Mouse (Mus musculus) E14TG2a.4 (cell line): ENCODE results near the gene Tmem213.

Experiments used
- H3K27me3 ChIP-seq: 2 replicates; pipeline ENCODE4 v1.6.1; 2014; ENCODE audit warnings: low read length, control low read depth; ENCODE audit not compliant: insufficient read depth
- H3K36me3 ChIP-seq: 2 replicates; pipeline ENCODE4 v1.6.1; 2014; ENCODE audit warnings: low read length, control low read depth; ENCODE audit not compliant: insufficient read depth
- H3K4me1 ChIP-seq: replicated peaks from 2 replicates; pipeline ENCODE4 v1.6.1; 2014; ENCODE audit warnings: low read depth, low read length, control low read depth
- H3K4me3 ChIP-seq: replicated peaks from 2 replicates; pipeline ENCODE4 v1.5.1; 2014; ENCODE audit warnings: mild to moderate bottlenecking, low read length
- H3K9me3 ChIP-seq: 2 replicates; pipeline ENCODE4 v1.6.1; 2014; ENCODE audit warnings: low read length, control low read depth
- CTCF ChIP-seq: conservative IDR thresholded peaks from 2 replicates; pipeline ENCODE4 v1.5.1; 2014; ENCODE audit warnings: low read length
- NANOG ChIP-seq: IDR thresholded peaks from 2 replicates; pipeline ENCODE4 v1.6.1; 2014; ENCODE audit warnings: borderline replicate concordance, low read length, mixed read lengths
- POU5F1 ChIP-seq: IDR thresholded peaks from 2 replicates; pipeline ENCODE4 v1.6.1; 2014; ENCODE audit warnings: low read length, borderline replicate concordance

The Tmem213 gene

GRCm38 (mm10) chr6:38131801-38132231 is 22.8 kb downstream of the Tmem213 start:
- no peak overlapping the region for H3K4me3 ChIP-seq
- H3K9me3 ChIP-seq = no peaks in the 10 kb centered on the region
- H3K36me3 ChIP-seq = peaks cover 4% of the 10 kb centered on the region; the same call in 1 of the 2 replicates
- H3K27me3 ChIP-seq = no peaks in the 10 kb centered on the region; the same call in 1 of the 2 replicates
- no peak for TF ChIP-seq POU5F1
- TF ChIP-seq CTCF = no peak
- TF ChIP-seq NANOG = no peak
- H3K4me1 ChIP-seq = peaks cover 17% of the 10 kb centered on the region

GRCm38 (mm10) chr6:38134806-38135559 is 25.9 kb downstream of the Tmem213 start:
- H3K9me3 ChIP-seq = no peaks in the 10 kb centered on the region
- no peak for TF ChIP-seq CTCF
- no peak for TF ChIP-seq POU5F1
- TF ChIP-seq NANOG = no peak
- peaks cover 4% of the 10 kb centered on the region; the same call in 1 of the 2 replicates for H3K36me3 ChIP-seq
- peaks cover 9% of the 10 kb centered on the region for H3K4me1 ChIP-seq
- H3K27me3 ChIP-seq = no peaks in the 10 kb centered on the region
- no peak overlapping the region for H3K4me3 ChIP-seq

DNA sequence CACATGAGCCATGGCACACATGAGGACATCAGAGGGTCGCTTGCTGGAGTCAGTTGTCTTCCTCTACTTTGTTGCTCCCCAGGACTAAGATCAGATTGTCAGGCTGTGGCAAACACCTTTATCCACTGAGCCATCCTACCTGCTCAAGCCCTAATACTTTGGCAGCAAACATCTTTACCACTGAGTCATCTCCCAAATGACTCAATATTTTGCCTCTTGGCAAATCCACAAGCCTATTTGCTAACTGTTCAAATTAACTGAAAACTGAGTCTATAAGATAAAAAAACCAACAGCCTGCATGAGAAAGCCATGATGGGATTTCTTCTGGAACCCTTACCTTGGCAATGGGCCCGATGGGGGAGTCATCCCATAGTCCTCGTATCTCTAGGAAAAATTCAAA is 30.0 kb downstream of the Tmem213 start:
- Histone ChIP-seq H3K36me3 (peaks cover 12% of the 10 kb centered on the region), H3K4me1 (peaks cover 20% of the 10 kb centered on the region), H3K27me3 (no peaks in the 10 kb centered on the region), H3K9me3 (no peaks in the 10 kb centered on the region), H3K4me3 (no peak overlapping the region)
- TF ChIP-seq CTCF (no peak), NANOG (no peak), POU5F1 (no peak)

GRCm38 (mm10) chr6:38140402-38140801 is 31.3 kb downstream of the Tmem213 start:
- H3K4me1 ChIP-seq = peaks cover 30% of the 10 kb centered on the region
- no peaks in the 10 kb centered on the region for H3K27me3 ChIP-seq
- H3K4me3 ChIP-seq = no peak overlapping the region
- no peak for TF ChIP-seq NANOG
- no peak for TF ChIP-seq POU5F1
- no peak for TF ChIP-seq CTCF
- H3K36me3 ChIP-seq = peaks cover 12% of the 10 kb centered on the region
- no peaks in the 10 kb centered on the region for H3K9me3 ChIP-seq

DNA sequence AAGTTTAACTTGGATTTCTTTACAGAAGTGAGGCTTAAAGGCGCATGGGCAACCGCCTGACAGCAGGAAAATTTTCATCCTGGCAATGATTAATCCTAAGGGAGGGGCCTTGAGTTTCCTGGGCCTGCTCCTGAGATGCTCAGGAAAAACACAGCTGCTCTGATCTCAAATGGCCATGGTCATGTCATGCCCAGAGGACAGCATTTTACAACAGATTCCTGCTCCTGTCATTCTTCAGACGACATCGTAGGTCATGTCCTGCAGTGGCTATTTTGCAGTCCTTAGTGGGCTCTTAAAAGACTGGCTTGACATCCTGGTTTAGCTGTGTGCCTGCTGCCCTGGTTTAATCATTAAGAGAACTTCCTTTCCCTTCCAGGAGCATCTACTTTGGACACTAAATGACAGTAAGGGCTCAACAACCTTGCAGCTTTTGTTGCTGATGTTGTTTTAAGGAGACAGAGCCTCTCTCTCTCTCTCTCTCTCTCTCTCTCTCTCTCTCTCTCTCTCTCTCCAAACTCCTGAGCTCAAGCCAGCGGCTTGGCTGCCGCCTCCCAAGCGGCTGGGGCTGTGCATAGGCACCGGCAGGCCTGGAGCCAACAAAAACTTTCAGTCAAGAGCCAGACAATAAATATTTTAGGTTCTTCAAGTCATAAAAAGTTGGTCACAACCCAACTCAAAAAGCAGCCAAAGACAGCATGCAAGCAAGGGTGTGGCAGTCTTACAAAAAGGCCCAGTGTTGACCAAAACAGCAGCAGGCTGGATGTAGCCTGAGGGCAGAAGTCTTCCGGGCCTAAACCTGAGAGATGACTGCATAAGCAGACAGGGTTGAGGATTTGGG is 35.3 kb downstream of the Tmem213 start:
- Histone ChIP-seq H3K4me1 (peaks cover 65% of the 10 kb centered on the region), H3K36me3 (peaks cover 22% of the 10 kb centered on the region), H3K27me3 (no peaks in the 10 kb centered on the region), H3K9me3 (no peaks in the 10 kb centered on the region), H3K4me3 (no peak overlapping the region)
- TF ChIP-seq CTCF = no peak
- TF ChIP-seq NANOG = no peak
- no peak for TF ChIP-seq POU5F1

DNA sequence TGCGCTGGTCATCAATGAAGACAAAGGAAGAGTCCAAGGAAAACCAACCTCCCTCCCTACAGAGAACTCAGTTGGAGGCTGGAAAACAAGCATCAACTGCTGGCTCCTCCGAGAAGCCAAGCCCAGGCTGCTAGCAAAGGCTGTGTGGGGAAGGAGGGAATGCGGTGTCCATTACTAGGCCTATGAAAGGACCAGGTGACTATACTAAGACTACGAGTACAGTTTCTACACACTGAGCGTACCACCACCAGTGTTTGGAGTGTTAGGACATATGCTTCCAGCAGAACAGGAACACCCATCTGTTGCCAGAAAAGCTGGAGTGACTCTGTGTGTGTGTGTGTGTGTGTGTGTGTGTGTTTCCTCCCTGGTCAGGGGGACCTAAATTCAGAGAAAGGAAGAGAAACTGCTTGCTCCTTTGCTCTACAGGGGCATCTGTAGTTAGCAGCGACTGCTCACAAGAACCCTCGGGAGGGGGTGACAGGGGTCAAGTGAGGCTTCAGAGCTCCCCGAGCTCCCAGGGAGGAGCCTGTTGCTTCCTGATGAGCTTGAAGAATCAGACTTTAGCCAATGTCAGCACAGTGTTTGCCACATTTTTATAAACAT is 36.5 kb downstream of the Tmem213 start:
- Histone ChIP-seq H3K27me3 (no peaks in the 10 kb centered on the region), H3K4me1 (peaks cover 67% of the 10 kb centered on the region), H3K9me3 (no peaks in the 10 kb centered on the region), H3K36me3 (peaks cover 22% of the 10 kb centered on the region), H3K4me3 (no peak overlapping the region)
- TF ChIP-seq CTCF = no peak
- TF ChIP-seq POU5F1 = no peak
- no peak for TF ChIP-seq NANOG

DNA sequence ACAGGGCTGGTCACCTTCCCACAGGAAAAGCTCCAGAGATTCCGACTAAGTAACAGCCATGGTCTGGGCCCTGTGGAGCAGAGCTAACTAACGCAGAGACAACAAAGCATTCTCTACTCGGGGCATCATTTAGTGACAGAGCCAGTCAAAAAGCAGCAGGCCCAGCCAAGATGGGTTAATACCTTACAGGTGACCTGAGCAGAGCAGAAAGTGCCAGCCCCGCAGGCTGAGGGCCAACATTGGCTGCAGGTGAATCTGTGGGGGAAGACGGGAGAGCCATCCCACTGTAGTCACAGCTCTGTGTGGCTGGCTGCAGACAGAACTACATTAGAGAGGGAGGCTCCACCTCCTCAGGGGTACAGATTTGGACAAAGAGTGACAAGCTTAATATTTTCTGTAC is 38.2 kb downstream of the Tmem213 start:
- TF ChIP-seq CTCF = no peak
- TF ChIP-seq POU5F1 = no peak
- no peak for TF ChIP-seq NANOG
- Histone ChIP-seq H3K9me3 (no peaks in the 10 kb centered on the region), H3K4me1 (peaks cover 63% of the 10 kb centered on the region), H3K4me3 (0 out of 2 replicates have a peak overlapping the region, but pooled peaks have one; percentile 3), H3K27me3 (no peaks in the 10 kb centered on the region), H3K36me3 (peaks cover 18% of the 10 kb centered on the region)

- no peak for TF ChIP-seq NANOG
- no peak for TF ChIP-seq CTCF
- no peak for TF ChIP-seq POU5F1
- H3K4me1 ChIP-seq = peaks cover 56% of the 10 kb centered on the region
Observed at GRCm38 (mm10) chr6:38148626-38149025, 39.6 kb downstream of the Tmem213 start.

More at GRCm38 (mm10) chr6:38148626-38149025, 39.6 kb downstream of the Tmem213 start:
- H3K4me3 ChIP-seq = no peak overlapping the region
- no peaks in the 10 kb centered on the region for H3K9me3 ChIP-seq
- H3K27me3 ChIP-seq = no peaks in the 10 kb centered on the region
- H3K36me3 ChIP-seq = peaks cover 14% of the 10 kb centered on the region; the same call in 1 of the 2 replicates
